Mouse (Mus musculus) embryo, embryonic 11 days (tissue): ENCODE data around the gene Myh9.
"Not testable (repeated sequence)": the region's sequence is repeated elsewhere in the genome, so short reads cannot be mapped to it uniquely, and the experiment has no call there.

Experiments used
- DNase-seq: peaks from one replicate; pipeline ENCODE4 v3.0.0-alpha.2; 2015

Myh9 gene

DNA sequence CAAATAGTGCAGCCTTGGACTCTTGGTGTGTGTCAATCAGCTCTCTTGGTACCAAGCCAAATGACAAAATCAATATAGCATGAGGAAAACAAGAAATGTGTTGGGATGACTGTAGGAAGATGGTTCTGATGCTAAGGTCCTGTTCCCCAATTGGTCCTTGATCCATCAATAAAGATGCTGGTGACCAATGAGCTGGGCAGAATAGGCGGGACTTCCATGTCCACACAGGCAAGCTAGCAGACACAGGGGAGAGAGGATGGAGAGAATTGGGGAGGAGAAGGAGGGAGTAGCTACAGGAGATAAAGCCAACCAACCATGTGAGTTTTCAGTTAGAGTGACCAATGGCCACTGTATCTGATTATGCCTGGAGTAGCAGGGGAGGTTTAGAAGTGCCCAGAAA, 95.6 kb downstream of the Myh9 start:
- DNase-seq, result no peak

DNA sequence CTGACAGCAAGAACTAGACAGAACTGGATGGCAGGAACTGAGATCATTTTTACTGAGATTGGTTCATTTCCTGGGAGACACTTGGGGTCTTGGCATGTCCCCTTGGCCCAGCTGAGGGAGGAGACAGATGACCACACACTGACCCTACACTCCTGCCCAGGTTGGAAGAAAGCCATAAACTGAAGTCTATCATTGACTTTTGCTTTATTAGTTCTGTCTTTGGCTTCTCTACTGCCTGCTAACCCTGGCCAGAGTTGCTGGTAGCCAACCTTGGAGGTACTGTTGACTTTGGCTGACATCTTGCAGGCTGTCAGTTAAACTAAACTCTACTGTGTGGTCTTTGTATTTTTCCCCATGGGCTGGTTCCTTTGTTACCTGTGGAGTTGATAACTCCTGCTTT, 96.9 kb downstream of the Myh9 start:
- DNase-seq, result no peak

DNA sequence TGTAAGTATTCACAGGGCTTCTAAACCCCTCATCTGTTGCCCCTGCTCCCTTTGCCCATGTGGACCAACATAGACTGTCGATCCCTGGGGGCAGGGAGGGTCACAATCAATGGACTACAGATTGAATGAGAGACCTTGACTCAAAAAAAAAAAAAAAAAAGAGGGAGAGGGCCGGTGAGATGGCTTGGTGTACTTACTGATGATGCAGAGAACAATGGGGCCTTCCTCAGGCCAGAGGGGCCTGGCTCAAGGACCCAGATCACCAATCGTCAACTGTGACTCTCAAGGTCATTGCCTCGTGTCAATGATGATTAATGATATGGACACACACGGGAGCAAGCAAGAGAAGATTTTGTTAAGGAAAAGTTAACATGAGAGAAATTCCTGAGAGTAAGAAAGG, 97.3 kb downstream of the Myh9 start:
- no peak for DNase-seq

DNA sequence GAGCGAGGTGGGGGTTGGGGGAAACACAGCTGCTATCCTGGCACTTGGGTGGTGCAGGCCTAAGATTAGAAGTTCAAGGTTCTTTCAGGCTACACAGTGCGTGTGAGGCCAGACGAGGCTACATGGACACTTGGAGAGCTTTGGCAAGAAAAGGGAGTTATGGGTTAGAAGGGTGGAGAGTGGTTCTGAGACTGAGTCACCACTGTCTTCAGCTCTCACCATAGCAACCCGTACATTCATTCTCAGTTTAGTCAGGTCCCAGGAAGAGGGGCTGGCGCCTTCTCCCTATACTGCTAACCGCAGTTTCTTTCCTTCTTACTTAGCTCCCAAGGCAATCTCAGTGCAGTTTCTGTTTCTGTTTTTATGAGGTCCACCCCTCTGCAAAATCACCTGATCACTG, 100.4 kb downstream of the Myh9 start:
- DNase-seq, result not testable (repeated sequence)

DNA sequence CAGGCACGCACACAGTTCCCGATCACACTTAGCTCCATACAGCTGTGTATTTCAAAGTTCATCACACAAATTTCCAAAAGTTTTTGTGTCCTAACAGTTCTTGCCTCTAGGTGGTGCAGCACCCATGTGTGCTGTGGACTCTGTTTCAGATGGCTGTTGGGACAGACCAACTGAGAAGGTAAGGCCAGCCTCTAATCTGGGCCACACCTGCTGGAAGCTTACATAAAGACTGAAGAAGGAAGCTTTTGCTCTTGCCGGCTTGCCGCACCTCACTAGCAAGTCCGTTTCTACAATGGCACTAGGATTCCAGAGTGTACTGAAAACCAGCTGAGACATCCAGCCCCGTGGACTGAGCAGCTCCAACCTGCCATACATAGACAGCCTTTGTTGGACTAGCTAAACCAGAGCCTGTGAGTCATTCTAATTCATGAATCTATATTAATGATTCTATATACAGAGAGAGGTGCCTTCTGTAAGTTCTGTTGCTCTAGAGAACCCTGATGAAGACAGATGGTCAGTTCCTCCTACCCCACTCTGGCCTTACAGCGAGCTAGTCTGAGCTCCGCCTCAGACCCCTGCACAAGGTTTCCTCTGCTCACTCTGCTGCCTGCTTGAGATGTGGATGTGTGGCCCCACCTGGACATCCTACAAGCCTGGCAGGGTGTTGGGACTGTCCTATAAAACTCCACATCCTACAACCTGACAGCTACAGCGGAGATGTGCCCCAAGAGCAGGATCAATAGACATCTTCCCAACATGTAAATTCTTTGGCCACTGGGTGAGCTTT, 101.3 kb downstream of the Myh9 start:
- DNase-seq, result no peak

DNA sequence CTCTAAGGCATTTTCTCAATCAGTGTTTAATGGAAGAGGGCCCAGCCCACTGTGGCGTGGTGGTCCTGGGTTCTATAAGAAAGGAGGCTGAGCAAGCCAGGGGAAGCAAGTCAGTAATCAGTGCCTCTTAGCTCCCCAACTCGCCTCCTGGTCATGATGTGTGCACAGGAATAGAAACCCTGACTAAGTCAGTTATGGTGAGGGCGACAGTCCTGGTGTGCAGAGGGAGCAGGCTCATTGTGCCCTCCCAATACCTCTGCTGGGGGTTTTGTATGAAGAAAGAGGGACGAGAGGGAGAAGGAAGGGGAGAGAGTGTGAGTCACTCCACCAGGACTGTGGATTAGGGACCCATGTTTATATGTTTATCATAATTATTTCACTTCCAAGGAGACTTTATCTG, 108.1 kb downstream of the Myh9 start:
- not testable (repeated sequence) for DNase-seq

DNA sequence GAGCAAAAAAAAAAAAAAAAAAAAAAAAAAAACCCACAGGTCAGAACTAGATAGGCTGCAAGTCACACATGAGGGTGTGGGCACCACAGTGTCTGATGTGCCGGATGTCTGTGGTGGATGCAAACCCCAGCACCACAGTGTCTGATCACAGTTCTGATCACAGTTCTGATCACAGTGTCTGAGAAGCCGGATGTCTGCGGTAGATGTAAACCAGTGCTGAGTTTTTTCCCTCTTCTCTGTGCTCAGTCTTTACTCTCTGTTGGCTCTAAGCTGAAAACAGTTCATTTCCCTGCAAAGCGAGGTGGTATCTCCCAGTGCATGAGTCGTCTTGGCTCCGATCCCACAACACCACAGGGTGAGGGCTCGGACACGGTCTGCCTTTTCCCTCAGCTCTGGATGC, 108.6 kb downstream of the Myh9 start:
- not testable (repeated sequence) for DNase-seq

DNA sequence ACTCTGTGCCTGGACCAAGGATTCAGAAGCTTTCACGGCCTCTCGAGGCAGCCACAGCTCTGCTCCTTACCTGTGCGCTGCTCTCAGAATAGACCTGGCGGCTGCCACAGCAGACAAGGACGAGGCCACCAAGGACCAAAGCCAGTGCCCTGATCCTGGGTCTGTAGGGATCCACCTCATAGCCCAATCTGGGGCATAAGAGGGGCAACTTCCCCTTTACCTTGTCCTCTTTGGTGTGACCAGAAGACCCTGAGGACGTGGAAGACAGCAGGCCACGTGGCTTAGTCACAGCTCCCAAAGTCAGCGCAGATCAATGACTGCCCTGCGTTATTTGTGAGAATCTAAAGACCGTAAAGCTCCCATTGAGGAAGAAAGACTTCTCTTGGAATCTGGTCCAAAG, 109.1 kb downstream of the Myh9 start:
- DNase-seq, result not testable (repeated sequence)

DNA sequence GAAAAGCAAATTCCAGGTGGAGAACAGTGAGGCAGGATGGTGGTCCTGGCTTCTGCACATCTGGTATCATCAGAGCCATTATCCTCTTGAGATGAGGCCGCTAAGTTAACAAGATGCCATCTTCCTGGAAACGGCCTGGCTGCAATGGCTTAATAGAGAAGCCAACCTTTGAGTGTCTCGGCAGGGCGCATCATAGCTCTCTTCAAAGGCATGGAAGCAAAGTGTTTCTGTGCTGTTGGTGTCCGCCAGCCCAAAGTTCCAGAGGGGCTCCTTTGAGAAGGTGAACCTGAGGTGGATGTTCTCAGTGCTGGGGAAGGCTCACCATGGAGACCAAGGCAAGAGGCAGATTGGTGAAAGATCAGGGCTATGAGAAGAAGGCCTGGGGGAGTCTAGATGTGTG, 110.4 kb downstream of the Myh9 start:
- no peak for DNase-seq

DNA sequence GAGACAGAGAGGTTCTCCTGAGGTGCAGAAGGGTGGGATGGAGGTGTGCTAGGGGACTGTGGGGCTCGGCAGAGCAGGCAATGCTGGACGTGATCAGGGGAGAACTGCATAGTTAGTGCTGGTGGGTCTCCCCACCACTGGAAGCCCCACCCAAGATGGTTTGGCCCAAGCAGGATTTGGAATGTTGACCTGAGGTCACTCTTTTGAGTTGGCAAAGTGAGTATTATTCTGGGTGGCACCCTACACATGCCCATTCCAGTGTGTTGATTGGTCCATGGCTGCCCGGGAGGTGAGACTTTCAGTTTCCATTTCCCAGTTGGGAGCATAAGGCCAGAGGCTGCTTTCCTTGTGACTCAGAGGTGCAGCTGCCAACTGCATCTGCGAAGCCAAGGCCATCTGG, 113.2 kb downstream of the Myh9 start, which contains the start of gene Apol9b:
Gene Apol9b, plus strand, starts transcription at position 301 of the 400 bp plus-strand sequence.
- DNase-seq, result not testable (repeated sequence)

DNA sequence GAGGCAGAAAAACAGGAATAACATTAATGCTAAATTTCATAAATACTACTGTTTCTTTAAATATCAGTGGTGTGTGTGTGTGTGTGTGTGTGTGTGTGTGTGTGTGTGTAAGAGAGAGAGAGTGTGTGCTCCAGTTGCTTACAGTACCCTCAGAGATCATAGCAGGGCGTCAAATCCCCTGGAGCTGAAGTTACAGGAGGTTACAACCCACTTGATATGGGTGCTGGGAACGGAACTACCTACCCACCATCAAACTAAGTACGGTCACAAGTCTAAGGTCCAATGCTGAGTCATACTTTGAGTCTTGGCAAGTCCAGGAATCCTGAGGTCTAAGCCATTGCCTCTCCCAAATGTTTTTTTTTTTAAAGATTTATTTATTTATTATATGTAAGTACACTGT, 114.2 kb downstream of the Myh9 start:
- DNase-seq, result not testable (repeated sequence)

DNA sequence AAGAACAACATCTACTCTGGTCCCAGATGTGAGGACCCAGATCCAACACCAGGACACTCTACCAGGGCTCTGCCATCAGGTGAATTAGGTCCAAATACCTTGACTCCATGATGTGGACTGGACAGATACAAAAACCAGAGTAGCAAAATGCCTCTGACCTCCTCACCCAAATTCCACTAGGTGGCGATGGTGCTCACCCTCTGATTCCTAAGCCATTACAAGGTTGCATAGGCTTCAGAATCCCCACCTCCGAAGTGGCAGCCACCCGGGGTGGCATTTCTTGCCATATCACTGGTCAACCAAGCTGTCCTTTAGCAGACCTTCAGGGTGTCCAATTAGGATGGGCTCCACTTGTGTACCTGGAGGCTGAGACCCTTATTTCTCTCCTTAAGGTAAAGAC, 114.8 kb downstream of the Myh9 start:
- peak; percentile 24 for DNase-seq

DNA sequence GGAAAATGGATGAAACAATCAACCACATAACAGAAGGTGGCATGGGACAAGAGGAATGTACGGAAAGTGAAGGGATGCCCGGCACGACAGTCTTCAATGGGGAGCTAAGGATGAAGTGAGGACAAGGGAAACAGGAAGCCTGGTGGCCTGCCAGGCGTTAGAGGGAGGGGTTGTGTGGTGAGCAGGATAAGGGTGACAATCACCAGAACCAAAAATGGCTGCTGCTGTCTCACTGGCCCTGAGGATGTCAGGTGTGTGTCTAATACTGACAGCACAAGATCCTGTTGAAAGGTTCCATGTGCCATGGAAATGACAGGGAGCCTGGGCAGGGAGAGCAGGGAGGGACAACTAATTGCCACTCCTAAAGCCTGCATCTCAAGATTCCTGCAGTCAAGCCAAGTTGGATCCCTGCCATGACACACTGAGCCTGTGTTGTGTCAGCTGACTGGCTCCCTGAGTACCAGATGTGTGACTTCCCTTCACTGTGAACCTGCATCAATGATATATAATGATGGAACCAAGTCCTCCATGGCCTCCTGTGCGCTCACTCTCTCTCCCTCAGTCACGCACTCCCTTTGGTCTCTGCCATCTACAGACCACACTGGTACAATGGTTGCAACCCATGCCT, 116.5 kb downstream of the Myh9 start:
- DNase-seq, result not testable (repeated sequence)

DNA sequence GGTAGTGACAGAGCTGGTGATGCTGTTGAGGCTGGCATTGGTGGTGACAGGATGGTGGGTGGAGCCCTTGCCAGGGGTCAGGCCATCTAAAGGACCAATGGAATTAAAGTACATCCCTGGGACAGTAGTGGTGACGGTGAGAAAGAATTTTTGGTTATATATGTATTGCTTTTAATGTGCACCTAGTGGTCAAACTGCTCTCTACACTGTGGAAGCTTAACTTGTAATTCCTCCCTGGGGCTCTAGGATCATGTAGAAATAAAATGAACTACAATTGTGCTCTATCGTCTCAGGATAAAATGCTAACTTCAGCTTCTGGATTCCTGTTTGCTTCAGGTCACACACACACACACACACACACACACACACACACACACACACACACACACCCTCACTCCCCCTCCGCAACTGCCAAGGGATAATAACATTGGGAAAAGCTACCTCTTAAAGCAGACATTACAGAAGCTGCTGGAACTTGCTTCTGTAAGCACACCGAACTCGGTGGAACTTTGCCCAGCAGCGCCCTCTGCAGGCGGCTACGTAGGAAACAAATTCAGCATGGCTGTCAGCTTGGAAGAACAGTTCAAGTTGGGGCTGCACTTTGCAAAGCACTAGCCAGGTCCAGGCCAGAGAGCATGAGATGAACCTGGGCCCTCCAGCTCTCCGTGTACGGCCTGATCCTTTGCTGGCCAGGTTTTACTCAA, 117.6 kb downstream of the Myh9 start:
- not testable (repeated sequence) for DNase-seq

DNA sequence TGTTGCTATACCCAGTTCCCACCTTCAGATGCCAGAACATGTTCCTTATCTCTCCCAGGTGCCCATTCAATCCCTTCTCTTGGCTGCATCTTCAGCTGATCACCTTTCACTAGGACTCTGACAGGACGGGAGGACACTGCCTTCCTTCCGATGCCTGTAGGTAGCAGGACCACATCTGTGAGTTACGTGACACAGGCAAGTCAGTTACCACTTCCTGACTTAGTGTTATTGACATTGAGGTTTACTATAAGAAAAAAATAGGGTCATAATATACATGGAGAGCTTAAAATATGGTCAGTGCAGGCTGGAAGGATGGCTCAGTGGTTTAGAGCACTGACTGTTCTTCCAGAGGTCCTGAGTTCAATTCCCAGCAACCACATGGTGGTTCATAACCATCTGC, 120.5 kb downstream of the Myh9 start:
- DNase-seq, result not testable (repeated sequence)

DNA sequence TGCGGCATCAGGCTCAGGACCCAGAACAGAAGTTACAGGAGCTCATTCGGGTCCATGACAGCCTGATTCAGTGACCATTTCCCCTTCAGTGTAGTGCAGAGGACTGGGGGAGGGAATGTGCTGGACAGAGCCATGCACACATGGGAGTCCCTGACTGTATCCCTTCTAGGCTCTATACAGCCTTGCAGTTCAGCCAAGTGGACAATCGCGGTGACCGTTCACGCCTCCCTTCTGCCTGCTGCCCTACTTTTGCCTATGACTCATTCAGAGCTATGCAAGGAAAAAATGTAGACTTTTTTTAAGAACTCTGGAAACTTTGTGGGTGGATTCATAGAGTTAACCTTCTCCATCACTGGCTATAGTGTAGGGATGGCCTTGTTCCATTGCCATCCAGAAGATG, 123.7 kb downstream of the Myh9 start:
- DNase-seq, result not testable (repeated sequence)
